Mouse (Mus musculus) testis, adult 2 months (tissue): ENCODE measurements around the gene Sdsl. TPM values are rescaled to one million over a fixed set of nuclear protein-coding genes. Genes with fewer than 3 reads are reported as not detected.
A peak's percentile ranks its signal among the peaks of the same experiment; 100 is the strongest.

ENCODE experiments used
- H3K27ac ChIP-seq: fragments of 200-500 bp; 2 replicates; pipeline ENCODE4 v1.5.1; 2012; ENCODE audit warnings: low read depth, low read length; ENCODE audit not compliant: control insufficient read depth, insufficient read depth
- H3K27me3 ChIP-seq: fragments of 200-500 bp; 2 replicates; pipeline ENCODE4 v1.6.1; 2012; ENCODE audit warnings: mild to moderate bottlenecking, low read length, moderate library complexity; ENCODE audit not compliant: control insufficient read depth, insufficient read depth
- H3K36me3 ChIP-seq: fragments of 200-500 bp; 2 replicates; pipeline ENCODE4 v1.6.1; 2012; ENCODE audit warnings: mild to moderate bottlenecking, low read length; ENCODE audit not compliant: control insufficient read depth, insufficient read depth
- H3K4me1 ChIP-seq: fragments of 200-500 bp; 2 replicates; pipeline ENCODE4 v1.6.1; 2012; ENCODE audit warnings: low read length; ENCODE audit not compliant: control insufficient read depth, insufficient read depth
- H3K4me3 ChIP-seq: fragments of 200-500 bp; 2 replicates; pipeline ENCODE4 v1.5.1; 2012; ENCODE audit warnings: low read depth, mild to moderate bottlenecking, low read length, moderate library complexity, mixed read lengths; ENCODE audit not compliant: control insufficient read depth
- CTCF ChIP-seq: fragments of 200-500 bp; IDR thresholded peaks from 2 replicates; pipeline ENCODE4 v1.5.1; 2012; ENCODE audit warnings: low read depth, mild to moderate bottlenecking, inconsistent platforms, low read length, moderate library complexity; ENCODE audit not compliant: control insufficient read depth, insufficient read depth, insufficient replicate concordance
- POLR2A ChIP-seq: fragments of 200-500 bp; IDR thresholded peaks from 2 replicates; pipeline ENCODE4 v1.6.1; 2012; ENCODE audit warnings: low read depth, mild to moderate bottlenecking, inconsistent platforms, low read length, moderate library complexity; ENCODE audit not compliant: control insufficient read depth
- polyA plus RNA-seq: library from polyadenylated mRNA; depleted of rRNA; stranded (reverse); fragments of >200 nt; gene quantifications from 2 replicates; pipeline ENCODE4 v1.2.3, GENCODE M21; 2012

Gene Sdsl
- polyA plus RNA-seq, 1 experiment, result 6.1 TPM

DNA sequence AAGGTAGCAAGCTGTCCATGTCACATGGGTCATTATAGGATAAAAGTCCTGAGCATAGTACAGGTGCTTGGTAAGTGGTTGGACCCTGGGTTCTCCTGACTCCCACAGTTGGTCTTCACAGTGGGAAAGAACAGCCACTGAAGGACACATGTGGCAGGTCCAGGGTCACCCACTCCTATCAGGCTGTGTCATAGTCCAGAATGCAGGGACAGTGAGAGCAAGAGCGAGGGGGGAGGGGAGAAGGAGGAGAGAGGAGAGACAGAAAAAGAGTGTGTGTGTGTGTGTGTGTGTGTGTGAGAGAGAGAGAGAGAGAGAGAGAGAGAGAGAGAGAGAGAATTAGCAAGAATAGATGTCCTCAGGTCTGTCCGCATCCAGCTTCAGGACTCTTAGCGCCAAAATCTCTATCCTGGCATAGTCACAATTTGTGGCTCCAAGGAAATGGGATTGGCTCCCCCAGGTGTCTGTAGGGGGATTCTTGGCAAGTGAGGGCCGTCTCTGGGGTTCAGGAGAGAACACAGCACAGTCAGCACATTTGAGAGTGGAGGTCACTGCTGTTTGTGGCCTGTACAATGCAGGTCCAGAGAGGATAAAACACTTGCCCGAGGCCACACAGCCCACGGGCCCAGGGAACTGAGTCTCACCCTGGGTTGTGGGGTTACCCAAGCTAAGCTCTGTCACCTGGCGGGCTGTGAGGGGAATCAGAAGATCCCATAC lies 15.6 kb downstream of the Sdsl start:
- Histone ChIP-seq H3K4me3 (no peak overlapping the region), H3K27ac (no peak overlapping the region), H3K27me3 (no peaks in the 10 kb centered on the region), H3K36me3 (no peaks in the 10 kb centered on the region), H3K4me1 (peaks cover 13% of the 10 kb centered on the region)
- TF ChIP-seq POLR2A (no peak), CTCF (no peak)

DNA sequence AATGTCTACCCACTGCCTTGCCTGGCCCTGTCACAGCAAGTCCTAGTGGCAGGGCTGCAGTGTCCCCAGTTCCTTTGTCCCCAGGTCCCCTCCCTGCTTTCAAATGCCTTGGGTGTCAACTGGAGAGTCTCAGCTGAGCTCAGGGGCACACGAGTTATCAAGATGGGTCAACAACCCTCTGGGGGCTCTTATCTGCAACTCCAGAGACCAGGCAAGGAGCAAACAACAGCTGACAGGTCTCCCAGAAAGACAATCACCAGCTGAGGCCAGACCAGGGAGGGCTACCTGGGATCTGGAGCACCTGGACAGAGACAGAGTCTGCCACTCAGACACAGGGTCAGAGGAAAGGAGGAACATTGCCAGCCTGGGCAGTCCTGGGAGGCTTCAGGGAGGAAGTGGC lies 16.4 kb downstream of the Sdsl start:
- no peaks in the 10 kb centered on the region for H3K36me3 ChIP-seq
- H3K27me3 ChIP-seq, result no peaks in the 10 kb centered on the region
- H3K4me1 ChIP-seq, result peaks cover 13% of the 10 kb centered on the region
- H3K4me3 ChIP-seq, result no peak overlapping the region
- H3K27ac ChIP-seq, result no peak overlapping the region
- no peak for TF ChIP-seq CTCF
- TF ChIP-seq POLR2A, result no peak

DNA sequence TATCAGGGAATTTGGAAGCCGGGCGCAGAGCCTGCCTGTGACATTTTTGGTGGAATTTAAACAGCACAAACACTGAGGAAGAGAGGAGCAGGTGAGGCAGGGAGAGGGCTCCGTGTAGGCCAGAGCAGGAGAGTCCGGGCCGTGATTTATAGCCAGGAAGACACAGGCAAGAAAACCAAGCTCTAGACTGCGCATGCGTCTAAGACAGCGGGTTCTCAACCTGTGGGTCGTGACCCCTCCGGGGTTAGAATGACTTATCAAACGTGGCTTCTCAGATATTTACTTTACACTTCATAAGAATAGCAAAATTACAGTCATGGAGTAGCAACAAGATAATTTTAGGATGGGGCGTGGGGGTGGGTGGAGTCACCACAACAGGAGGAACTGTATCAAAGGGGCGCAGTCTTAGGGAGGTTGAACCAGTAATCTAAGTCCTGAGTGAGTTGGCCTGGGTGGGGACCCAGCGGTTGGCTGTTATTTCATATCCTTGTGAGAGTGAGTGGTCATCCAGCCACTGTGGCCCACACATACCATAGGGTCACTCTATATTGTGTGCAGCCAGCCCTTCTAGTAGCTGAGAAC lies 17.8 kb downstream of the Sdsl start:
- H3K36me3 ChIP-seq, result no peaks in the 10 kb centered on the region
- no peak overlapping the region for H3K27ac ChIP-seq
- TF ChIP-seq CTCF, result no peak
- no peak for TF ChIP-seq POLR2A
- H3K27me3 ChIP-seq, result no peaks in the 10 kb centered on the region
- peak overlapping the region; percentile 45 for H3K4me3 ChIP-seq
- peaks cover 13% of the 10 kb centered on the region for H3K4me1 ChIP-seq

DNA sequence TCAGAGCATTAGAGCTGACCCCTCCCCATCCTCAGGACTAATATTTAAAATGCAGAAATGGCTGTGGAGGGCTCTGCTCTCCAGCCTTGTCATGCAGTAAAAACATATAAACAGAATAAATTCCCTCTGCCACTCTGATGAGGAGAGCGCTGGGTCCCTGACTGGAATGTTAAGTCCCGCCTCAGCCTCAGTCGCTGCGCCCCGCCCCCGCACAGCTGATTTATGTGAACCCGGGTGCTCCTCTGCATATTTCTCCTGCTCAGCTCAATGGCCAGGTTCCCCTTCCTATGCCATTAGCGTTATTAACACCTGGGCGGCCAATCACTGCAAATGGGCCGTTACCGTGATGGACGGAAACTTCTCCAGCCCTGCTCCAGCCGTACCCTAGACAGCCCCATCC lies 25.3 kb downstream of the Sdsl start:
- Histone ChIP-seq H3K4me1 (no peaks in the 10 kb centered on the region), H3K27ac (no peak overlapping the region), H3K4me3 (no peak overlapping the region), H3K27me3 (no peaks in the 10 kb centered on the region; the same call in 1 of the 2 replicates), H3K36me3 (no peaks in the 10 kb centered on the region)
- TF ChIP-seq POLR2A (no peak), CTCF (no peak)

DNA sequence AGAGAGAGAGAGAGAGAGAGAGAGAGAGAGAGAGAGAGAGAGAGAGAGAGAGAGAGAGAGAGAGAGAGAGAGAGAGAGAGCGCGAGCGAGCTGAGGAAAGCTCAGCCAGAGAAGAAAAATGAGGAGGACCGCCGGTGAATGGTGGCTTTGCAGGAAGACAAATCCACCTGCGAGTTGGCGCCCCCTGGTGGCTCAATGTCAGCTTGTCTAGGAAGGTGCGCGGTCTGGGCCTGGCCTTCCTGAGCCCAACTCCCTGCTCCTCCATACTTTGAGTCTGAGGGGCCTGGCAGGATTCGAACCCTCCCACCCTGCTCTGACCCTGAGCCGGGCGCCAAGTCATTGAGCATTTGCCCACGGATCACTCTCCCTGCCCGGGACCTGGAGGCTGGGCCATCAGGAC lies 31.9 kb downstream of the Sdsl start:
- Histone ChIP-seq H3K4me1 (peaks cover 12% of the 10 kb centered on the region), H3K27me3 (peaks cover 2% of the 10 kb centered on the region), H3K36me3 (no peaks in the 10 kb centered on the region), H3K4me3 (no peak overlapping the region), H3K27ac (no peak overlapping the region)
- TF ChIP-seq POLR2A, result no peak
- peak; percentile 91 for TF ChIP-seq CTCF

DNA sequence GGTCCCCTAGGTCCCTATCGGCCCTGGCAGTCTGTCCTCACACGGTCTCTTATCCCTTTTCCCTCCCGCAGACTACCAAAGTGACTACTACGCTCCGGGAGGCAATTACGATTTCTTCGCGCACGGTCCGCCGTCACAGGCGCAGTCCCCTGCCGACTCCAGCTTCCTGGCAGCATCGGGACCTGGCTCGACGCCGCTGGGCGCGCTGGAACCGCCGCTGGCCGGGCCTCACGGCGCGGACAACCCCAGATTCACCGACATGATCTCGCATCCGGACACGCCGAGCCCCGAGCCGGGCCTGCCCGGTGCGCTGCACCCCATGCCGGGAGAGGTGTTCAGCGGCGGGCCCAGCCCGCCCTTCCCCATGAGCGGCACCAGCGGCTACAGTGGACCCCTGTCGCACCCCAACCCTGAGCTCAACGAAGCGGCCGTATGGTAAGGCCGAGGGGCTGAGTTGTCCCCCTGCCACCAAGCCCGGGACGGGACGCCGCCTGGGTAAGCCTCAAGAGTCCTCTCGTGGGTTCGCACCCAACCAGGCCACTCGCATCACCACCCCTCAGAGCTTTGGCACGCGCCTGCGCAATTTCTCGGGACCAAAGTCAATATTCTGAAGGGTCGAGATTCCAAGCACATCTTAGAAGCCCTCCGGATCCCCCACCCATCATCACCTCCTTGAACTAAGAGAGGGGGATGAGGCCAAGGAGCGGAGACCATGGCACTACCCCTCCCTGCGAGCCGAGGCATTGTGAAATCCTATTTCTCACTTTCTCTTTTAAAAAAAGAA lies 32.5 kb downstream of the Sdsl start:
- Histone ChIP-seq H3K27ac (no peak overlapping the region), H3K27me3 (peaks cover 2% of the 10 kb centered on the region), H3K4me3 (no peak overlapping the region), H3K36me3 (no peaks in the 10 kb centered on the region), H3K4me1 (peaks cover 18% of the 10 kb centered on the region)
- TF ChIP-seq POLR2A (no peak), CTCF (no peak)
